ENCODE assay signal across 8 mouse cellular contexts in genomic region chr11:102447497-102447896, GRCm38 (mm10). TPM values are rescaled to one million over a fixed set of nuclear protein-coding genes. Genes with fewer than 3 reads are reported as not detected.
DNase-seq lines count a peak whose midpoint lies in the region; ATAC-seq and TF ChIP-seq lines count a peak whose summit lies in the region.

TSS of gene Fam171a2 (minus strand) at chr11:102447682.

- intact Hi-C loops in gastrocnemius, adult 2 months (cut with DNase I), result no loop called here
- intact Hi-C loops in left cerebral cortex, postnatal 36 days (cut with DNase I), result no loop called here

- no peaks in the 10 kb centered on the region; the same call in 1 of the 2 replicates for H3K27me3 ChIP-seq in hindbrain, embryonic 14.5 days (ENCODE audit: control insufficient read depth, insufficient read depth, low read length)

- peak within 1 kb of the TSS; percentile 90 for H3K4me2 ChIP-seq in hindbrain, embryonic 14.5 days (replicated peaks)

- peaks cover 16% of the 10 kb centered on the region for H3K36me3 ChIP-seq in hindbrain, embryonic 14.5 days (replicated peaks; ENCODE audit: control insufficient read depth, insufficient read depth)

- peak within 1 kb of the TSS; percentile 82 for H3K27ac ChIP-seq in gastrocnemius, adult 2 months
- peak within 1 kb of the TSS; percentile 98 for H3K27ac ChIP-seq in hindbrain, embryonic 14.5 days

- peak within 1 kb of the TSS; percentile 100 for H3K9ac ChIP-seq in hindbrain, embryonic 14.5 days

- peak within 1 kb of the TSS; percentile 90 for H3K4me3 ChIP-seq in gastrocnemius, adult 2 months
- peak within 1 kb of the TSS; percentile 98 for H3K4me3 ChIP-seq in hindbrain, embryonic 14.5 days (replicated peaks; ENCODE audit: low read length)

- TF ChIP-seq CTCF in gastrocnemius, adult 2 months (IDR thresholded peaks at IDR 0.05), result peak; percentile 85

- H3K4me1 ChIP-seq in hindbrain, embryonic 14.5 days (replicated peaks; ENCODE audit: control insufficient read depth, insufficient read depth, low read length), result peaks cover 34% of the 10 kb centered on the region

- no peaks in the 10 kb centered on the region for H3K9me3 ChIP-seq in hindbrain, embryonic 14.5 days (ENCODE audit: control insufficient read depth, low read length)

- DNase-seq in spleen, adult 18-20 months, result peak; percentile 33 to 74
- no peak for DNase-seq in spleen, adult 12 weeks (ENCODE audit: low spot score)
- DNase-seq in cerebellum, postnatal 36 days, result peak; percentile 85 to 88
- peak; percentile 84 for DNase-seq in gastrocnemius, adult 2 months
- peak; percentile 89 for DNase-seq in hindbrain, embryonic 14.5 days (ENCODE audit: low spot score)
- peak; percentile 79 to 85 for DNase-seq in left cerebral cortex, postnatal 36 days (ENCODE audit: low spot score in 2 of 2)
- DNase-seq in spleen, postnatal 10 days (ENCODE audit: low spot score in 2 of 2), result peak; percentile 54 to 74

- peak; percentile 81 for ATAC-seq in hindbrain, embryonic 14.5 days (ENCODE audit: low FRiP score)
- ATAC-seq in megakaryocyte-erythroid progenitor cell, adult 5-6 weeks (replicated peaks; ENCODE audit: low FRiP score, low TSS enrichment, poor library complexity, severe bottlenecking), result peak; percentile 71

- 0% methylated on average over 40 of the region's 40 CpGs for WGBS in hindbrain, embryonic 14.5 days

RNA-seq across cellular contexts. Expression of gene Fam171a2, which starts in this region (rescaled TPM):
- 1 to 10 TPM in 1 of 2 experiments, under 1 TPM in 1; 0.66 to 1.1 TPM for total RNA-seq in gastrocnemius, adult 2 months (2021)
- polyA plus RNA-seq in hindbrain, embryonic 14.5 days (2014; fragmentation: Nextera tagmentation; extraction: Ambion mirVana), result 30.9 and 40.4 TPM in 2 replicates
- total RNA-seq in left cerebral cortex, postnatal 36 days (2021), result 100 to 1,000 TPM; 116 to 117 TPM
- 0.82 TPM in 1 of 2 replicates, not detected in the other for total RNA-seq in megakaryocyte-erythroid progenitor cell, adult 5-6 weeks (2014; fragmentation: Nextera tagmentation)
- total RNA-seq in megakaryocyte-erythroid progenitor cell, adult 5-6 weeks (2017), result 0.28 TPM in 1 of 2 replicates, not detected in the other

Comparison
In these comparisons a context has a peak if more than half of its experiments do, and no peak if none do; other contexts are left out.
1. RNA of gene Fam171a2 (total RNA-seq): 116 to 117 TPM in left cerebral cortex, postnatal 36 days; 0.66 to 1.1 TPM in gastrocnemius, adult 2 months and 0.28 to 0.82 TPM in megakaryocyte-erythroid progenitor cell, adult 5-6 weeks; every median in the first group is over 10 times any median in the second.
2. Peak in ATAC-seq in megakaryocyte-erythroid progenitor cell, adult 5-6 weeks; RNA of the gene not detected or under 1 TPM.